Mouse (Mus musculus): ENCODE results near the gene Slc9a8.

DNA sequence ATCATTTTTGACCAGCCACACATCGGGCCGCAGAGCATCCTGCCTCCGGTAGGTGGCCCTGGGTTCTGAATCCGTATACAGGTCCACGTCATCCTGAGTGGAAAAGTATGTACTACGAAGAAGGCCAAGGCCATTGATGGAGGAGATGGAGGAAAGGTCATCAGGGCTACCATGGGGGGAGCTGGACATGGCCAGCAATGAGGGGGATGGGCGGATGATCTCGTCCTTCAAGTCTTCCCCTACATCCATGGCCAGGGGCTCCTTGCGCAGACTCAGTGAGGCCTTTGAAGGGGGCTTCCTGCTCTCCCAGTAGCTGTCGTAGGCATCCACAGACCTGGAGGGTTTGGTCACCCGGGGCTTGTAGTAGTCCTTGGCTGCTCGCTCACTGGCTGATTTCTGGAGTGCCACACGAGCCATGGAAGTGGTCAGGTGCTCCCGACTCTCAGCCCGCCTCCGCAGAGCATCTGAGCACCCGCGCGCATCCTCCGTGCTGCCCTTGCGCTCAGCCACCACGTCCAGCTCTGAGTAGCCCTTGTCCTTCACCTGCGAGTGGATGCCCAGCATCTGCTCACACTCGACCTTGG is 62.4 kb downstream of the Slc9a8 start:
- TF ChIP-seq CTCF (IDR thresholded peaks at IDR 0.05) (no peak), EP300 (IDR thresholded peaks at IDR 0.05) (no peak)
